Mouse (Mus musculus) liver, embryonic 14.5 days (tissue): ENCODE measurements around the gene Dcaf12. TPM values are rescaled to one million over a fixed set of nuclear protein-coding genes. Genes with fewer than 3 reads are reported as not detected.
A peak's percentile ranks its signal among the peaks of the same experiment; 100 is the strongest.

ENCODE experiments used
- ATAC-seq: fragments of 200-750 bp; cut with Nextera tagmentation; 2 replicates; pipeline ENCODE4 v1.8.0; 2017; ENCODE audit warnings: moderate number of reproducible peaks, mild to moderate bottlenecking, moderate library complexity; ENCODE audit not compliant: insufficient read depth
- DNase-seq, 3 experiments: peaks; one replicate each; pipeline ENCODE4 v3.0.0-alpha.2; 2012 to 2013; ENCODE audit warnings: low read depth in 3 of 3, low spot score in 3 of 3
- H3K27ac ChIP-seq: fragments of 300-500 bp; sonication (generic); 2 replicates; pipeline ENCODE4 v1.5.1; 2014; ENCODE audit warnings: moderate library complexity, mild to moderate bottlenecking, control low read depth, inconsistent platforms
- H3K27me3 ChIP-seq: fragments of 300-500 bp; sonication (generic); 2 replicates; pipeline ENCODE4 v1.6.1; 2014; ENCODE audit warnings: mild to moderate bottlenecking, low read length, moderate library complexity; ENCODE audit not compliant: control insufficient read depth, insufficient read depth
- H3K36me3 ChIP-seq: fragments of 300-500 bp; sonication (generic); replicated peaks from 2 replicates; pipeline ENCODE4 v1.6.1; 2014; ENCODE audit warnings: low read depth; ENCODE audit not compliant: control insufficient read depth, insufficient read depth
- H3K4me1 ChIP-seq, 2 experiments: fragments of 200-500 bp in 1 of 2; fragments of 300-500 bp in 1 of 2; sonication (generic) in 1 of 2; replicated peaks; 2 replicates each; pipeline ENCODE4 v1.6.1; 2012 to 2014; ENCODE audit warnings: antibody characterized with exemption in 1 of 2, inconsistent platforms in 1 of 2, low read length in 1 of 2; ENCODE audit not compliant: control insufficient read depth in 2 of 2, insufficient read depth in 2 of 2
- H3K4me2 ChIP-seq: fragments of 300-500 bp; sonication (generic); 2 replicates; pipeline ENCODE4 v1.6.1; 2014; ENCODE audit warnings: low read depth, mild to moderate bottlenecking, control low read depth, moderate library complexity
- H3K4me3 ChIP-seq, 2 experiments: fragments of 200-500 bp in 1 of 2; fragments of 300-500 bp in 1 of 2; sonication (generic) in 1 of 2; 2 replicates each; pipeline ENCODE4 v1.5.1; 2012 to 2014; ENCODE audit warnings: low read depth in 2 of 2, low read length in 2 of 2, mild to moderate bottlenecking in 2 of 2, control low read depth in 1 of 2, inconsistent platforms in 1 of 2, moderate library complexity in 1 of 2; ENCODE audit not compliant: insufficient read depth in 1 of 2
- H3K9ac ChIP-seq: fragments of 300-500 bp; sonication (generic); replicated peaks from 2 replicates; pipeline ENCODE4 v1.6.1; 2014; ENCODE audit warnings: mild to moderate bottlenecking, control low read depth, moderate library complexity
- H3K9me3 ChIP-seq: fragments of 300-500 bp; sonication (generic); 2 replicates; pipeline ENCODE4 v1.6.1; 2016; ENCODE audit warnings: low read length, mixed read lengths; ENCODE audit not compliant: control insufficient read depth
- CTCF ChIP-seq: IDR thresholded peaks from 2 replicates; pipeline ENCODE4 v1.5.1; 2016; ENCODE audit warnings: antibody characterized with exemption, low read depth, control low read depth
- EP300 ChIP-seq: IDR thresholded peaks from 2 replicates; pipeline ENCODE4 v1.6.1; 2016; ENCODE audit warnings: antibody characterized with exemption, low read depth
- WGBS: fragments of 180-500 bp; shearing (Covaris S2); extraction: QIAGEN DNeasy Blood & Tissue Kit; methylation state at CpG from one replicate; pipeline ENCODE4 v1.1.7; 2014; ENCODE audit not compliant: insufficient replicate concordance; 5-methylcytosine and 5-hydroxymethylcytosine counted together
- polyA plus RNA-seq, 2 experiments: library from polyadenylated mRNA; depleted of rRNA in 1 of 2; stranded (reverse) in 1 of 2; unstranded in 1 of 2; fragments of >200 nt; fragmentation: Nextera tagmentation in 1 of 2; extraction: Ambion mirVana in 1 of 2; gene quantifications; 2 replicates each; pipeline versions ENCODE4 v1.2.1 to v1.2.3; 2012 to 2014

Dcaf12 gene
- polyA plus RNA-seq, 2 experiments, result 30.8 to 47.3 TPM

DNA sequence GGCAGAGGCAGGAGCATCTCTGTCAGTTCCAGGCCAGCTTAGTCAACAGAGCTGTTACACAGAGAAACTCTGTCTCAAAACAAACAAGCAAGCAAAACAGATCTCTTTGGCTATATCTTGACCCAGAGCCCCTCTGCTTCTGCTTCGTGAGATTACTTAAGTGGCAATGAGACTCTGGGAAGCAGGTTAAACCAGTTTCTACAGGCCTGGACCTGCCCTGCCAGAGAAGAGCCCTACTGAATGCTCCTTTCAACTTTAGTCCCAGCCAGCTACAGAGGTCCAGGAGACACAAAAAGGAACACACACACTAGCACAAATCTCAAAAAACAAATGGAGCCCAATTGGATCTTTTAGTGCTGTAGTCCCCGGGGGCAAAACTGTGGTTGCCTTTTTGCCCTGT lies 30.6 kb downstream of the Dcaf12 start:
- H3K9ac ChIP-seq, result no peak overlapping the region
- H3K4me2 ChIP-seq, result no peak overlapping the region
- TF ChIP-seq EP300 (no peak), CTCF (no peak)
- no peaks in the 10 kb centered on the region for H3K9me3 ChIP-seq
- no peaks in the 10 kb centered on the region for H3K36me3 ChIP-seq
- H3K27ac ChIP-seq, result no peak overlapping the region
- H3K27me3 ChIP-seq, result no peaks in the 10 kb centered on the region
- no peaks in the 10 kb centered on the region for H3K4me1 ChIP-seq
- ATAC-seq (no peak), DNase-seq (no peak)
- no peak overlapping the region for H3K4me3 ChIP-seq
- WGBS, result 63% methylated on average over 2 of the region's 2 CpGs

DNA sequence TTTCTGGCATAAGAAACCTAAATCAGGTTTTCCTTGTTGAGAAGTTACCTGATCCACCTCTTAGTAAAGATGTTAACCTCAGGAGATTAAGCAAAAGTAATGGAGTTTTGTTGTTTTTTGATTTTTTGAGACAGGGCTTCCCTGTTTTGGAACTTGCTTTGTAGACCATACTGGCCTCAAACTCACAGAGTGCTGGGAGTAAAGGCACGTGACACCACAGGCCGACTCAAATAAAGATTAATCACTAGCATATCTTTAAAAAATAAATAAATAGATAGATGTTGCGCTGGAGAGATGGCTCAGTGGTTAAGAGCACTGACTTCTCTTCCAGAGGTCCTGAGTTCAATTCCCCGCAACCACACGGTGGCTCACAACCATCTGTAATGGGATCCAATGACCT lies 38.8 kb downstream of the Dcaf12 start:
- peak overlapping the region; percentile 98 for H3K9ac ChIP-seq
- TF ChIP-seq CTCF, result no peak
- no peak for TF ChIP-seq EP300
- H3K4me2 ChIP-seq, result peak overlapping the region; percentile 85
- H3K27ac ChIP-seq, result peak overlapping the region; percentile 81
- peaks cover 4% of the 10 kb centered on the region; the same call in 1 of the 2 replicates for H3K36me3 ChIP-seq
- H3K4me1 ChIP-seq, result peaks cover 25% of the 10 kb centered on the region in 2 experiments
- ATAC-seq (no peak), DNase-seq (peak in 1 of 3 experiments; percentile 13)
- WGBS, result 73% methylated on average over 5 of the region's 5 CpGs
- no peaks in the 10 kb centered on the region for H3K27me3 ChIP-seq
- H3K4me3 ChIP-seq, result peak overlapping the region in 1 of 2 experiments; percentile 88; a peak in 2 of 4 replicates
- no peaks in the 10 kb centered on the region for H3K9me3 ChIP-seq

DNA sequence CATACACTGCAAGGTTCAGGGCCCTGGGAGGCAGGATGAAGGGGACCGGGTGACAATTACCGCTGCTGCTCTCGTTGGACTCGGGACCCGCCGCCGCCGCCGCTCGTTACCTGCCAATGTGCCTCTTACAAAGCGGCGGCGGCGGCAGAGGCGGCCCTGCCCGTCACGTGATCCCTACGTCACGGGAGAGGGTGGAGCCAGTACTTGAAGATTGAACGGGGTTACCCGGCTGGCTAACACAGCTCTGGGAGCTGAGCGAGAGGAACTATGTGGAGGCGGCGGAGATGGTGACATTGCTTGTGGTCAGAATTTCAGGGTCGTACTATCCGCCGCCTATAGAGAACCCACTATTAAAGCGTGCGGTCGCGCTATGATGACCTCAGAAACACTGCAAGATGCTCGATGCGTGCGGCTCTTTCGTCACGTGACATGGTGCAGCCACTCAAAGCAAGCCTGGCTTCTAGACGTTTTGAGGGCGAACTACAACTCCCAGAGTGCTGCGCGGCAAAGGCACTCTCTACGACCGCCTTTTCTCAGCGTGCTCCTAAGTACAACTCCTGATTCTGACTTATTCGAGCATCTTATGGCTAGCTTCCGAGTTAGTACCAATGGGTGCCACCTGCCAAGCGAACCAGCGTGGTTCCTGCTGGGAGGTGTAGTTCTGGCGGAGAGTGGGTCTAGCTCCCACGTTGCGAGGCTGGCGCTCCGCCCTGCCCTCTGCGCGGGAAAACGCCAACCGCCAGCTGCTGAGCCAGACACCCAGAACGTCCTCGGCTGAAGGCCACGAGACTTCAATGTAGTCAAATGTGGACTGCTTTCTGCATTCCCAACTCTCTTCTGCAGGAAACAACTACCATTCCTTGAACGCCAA lies 39.5 kb downstream of the Dcaf12 start, which contains the start of gene Ubap2:
Gene Ubap2, minus strand, starts transcription at position 165 of the 871 bp plus-strand sequence.
- under 1% methylated on average over 60 of the region's 60 CpGs for WGBS
- ATAC-seq, result peak; percentile 95
- DNase-seq, result peak; percentile 98 to 99 (median 98)

DNA sequence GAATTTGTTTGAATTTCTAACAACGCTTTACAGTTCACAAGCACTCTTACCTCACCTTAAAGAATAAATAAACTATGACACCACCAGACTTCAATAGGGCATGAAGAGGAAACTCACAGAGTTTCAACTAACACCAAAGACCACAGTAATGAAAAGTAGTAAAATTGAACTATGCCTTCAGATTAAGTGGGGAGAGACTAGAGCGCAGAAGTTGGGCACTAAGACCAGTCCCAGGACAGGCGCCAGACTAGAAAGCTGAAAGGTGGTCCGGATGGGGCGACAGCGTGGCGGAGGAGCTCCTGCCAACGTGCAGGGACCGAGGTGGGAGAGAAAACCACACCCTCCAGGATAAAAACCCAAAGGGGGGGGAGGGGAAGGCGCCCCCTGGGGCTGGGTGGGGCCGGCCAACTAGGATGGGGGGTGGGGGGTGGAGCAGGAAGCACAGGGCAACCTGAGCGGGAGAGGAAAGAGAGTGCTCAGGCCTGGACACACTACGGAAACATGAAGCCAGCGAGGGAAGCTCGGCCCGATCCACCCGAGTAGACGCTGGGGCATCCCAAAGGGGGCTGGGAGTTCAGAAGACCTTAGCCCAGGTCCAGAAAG lies 40.2 kb downstream of the Dcaf12 start:
- peaks cover 18% of the 10 kb centered on the region for H3K36me3 ChIP-seq
- TF ChIP-seq CTCF (no peak), EP300 (no peak)
- H3K4me1 ChIP-seq, result peaks cover 25% of the 10 kb centered on the region in 2 experiments
- ATAC-seq (peak; percentile 55), DNase-seq (peak in 1 of 3 experiments; percentile 28)
- H3K9me3 ChIP-seq, result no peaks in the 10 kb centered on the region
- peak overlapping the region; percentile 85 for H3K4me2 ChIP-seq
- H3K27me3 ChIP-seq, result no peaks in the 10 kb centered on the region
- H3K9ac ChIP-seq, result peak overlapping the region; percentile 98
- 3% methylated on average over 18 of the region's 18 CpGs for WGBS
- H3K27ac ChIP-seq, result peak overlapping the region; percentile 89
- H3K4me3 ChIP-seq, result peak overlapping the region; percentile 88 to 96

More for the DNA sequence above, 39.5 kb downstream of the Dcaf12 start, which contains the start of gene Ubap2:
- Histone ChIP-seq H3K27me3 (no peaks in the 10 kb centered on the region), H3K4me1 (peaks cover 25% of the 10 kb centered on the region in 2 experiments), H3K36me3 (peaks cover 11% of the 10 kb centered on the region), H3K9ac (peak within 1 kb of the TSS; percentile 98), H3K4me3 (peak within 1 kb of the TSS; percentile 88 to 96), H3K27ac (peak within 1 kb of the TSS; percentile 89), H3K9me3 (no peaks in the 10 kb centered on the region), H3K4me2 (peak within 1 kb of the TSS; percentile 85)
- peak; percentile 35 for TF ChIP-seq EP300
- no peak for TF ChIP-seq CTCF

DNA sequence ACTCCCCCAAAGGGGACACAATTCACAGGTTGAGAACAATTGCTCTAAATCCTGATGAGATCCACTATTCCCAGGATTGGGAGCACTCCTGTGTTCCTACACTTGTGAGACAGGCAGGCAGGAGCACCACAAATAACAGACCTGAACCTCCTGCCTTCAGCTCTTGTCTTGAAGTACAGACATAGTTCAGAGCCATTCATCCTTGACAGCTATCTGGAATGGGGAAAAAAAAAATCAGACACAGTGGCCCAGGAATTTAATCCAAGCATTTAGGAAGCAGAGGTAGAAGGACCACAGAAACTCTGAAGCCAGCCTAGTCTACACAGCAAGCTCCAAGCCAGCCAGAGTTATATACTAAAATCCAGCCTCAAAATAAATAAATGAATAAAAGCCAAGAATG lies 46.6 kb downstream of the Dcaf12 start:
- TF ChIP-seq CTCF (no peak), EP300 (no peak)
- Histone ChIP-seq H3K4me2 (no peak overlapping the region), H3K9me3 (no peaks in the 10 kb centered on the region), H3K9ac (no peak overlapping the region), H3K4me3 (no peak overlapping the region), H3K36me3 (peaks cover 40% of the 10 kb centered on the region), H3K27ac (no peak overlapping the region), H3K4me1 (peaks cover 12 to 14% of the 10 kb centered on the region in 2 experiments), H3K27me3 (no peaks in the 10 kb centered on the region)
- DNase-seq, result no peak
- no peak for ATAC-seq
